Mouse (Mus musculus) neural tube, embryonic 10.5 days (tissue): ENCODE results near the gene Rrbp1.

ENCODE experiments used
- DNase-seq: peaks from one replicate; pipeline ENCODE4 v3.0.0-alpha.2; 2017; ENCODE audit warnings: low spot score; ENCODE audit errors: extremely low spot score

The Rrbp1 gene

GRCm38 (mm10) chr2:143917622-143918021 is 93.4 kb downstream of the Rrbp1 start:
- DNase-seq, result no peak

GRCm38 (mm10) chr2:143916229-143916628 is 94.8 kb downstream of the Rrbp1 start:
- DNase-seq, result no peak

- peak; percentile 82 for DNase-seq
Observed at GRCm38 (mm10) chr2:143915600-143916135, 95.4 kb downstream of the Rrbp1 start.

GRCm38 (mm10) chr2:143914760-143915599 is 96.1 kb downstream of the Rrbp1 start, which contains the start of gene Dstn:
Gene Dstn (plus strand): TSS chr2:143915320.
- DNase-seq, result peak; percentile 98

GRCm38 (mm10) chr2:143914221-143914620 is 96.8 kb downstream of the Rrbp1 start:
- DNase-seq, result no peak

- no peak for DNase-seq
Observed at GRCm38 (mm10) chr2:143912199-143912598, 98.9 kb downstream of the Rrbp1 start.

GRCm38 (mm10) chr2:143909230-143909629 is 101.8 kb downstream of the Rrbp1 start:
- no peak for DNase-seq

- no peak for DNase-seq
Observed at GRCm38 (mm10) chr2:143904896-143905295, 106.2 kb downstream of the Rrbp1 start.

- no peak for DNase-seq
Observed at GRCm38 (mm10) chr2:143903376-143904045, 107.6 kb downstream of the Rrbp1 start.

GRCm38 (mm10) chr2:143900821-143901351 is 110.2 kb downstream of the Rrbp1 start:
- no peak for DNase-seq

- no peak for DNase-seq
Observed at GRCm38 (mm10) chr2:143899470-143900220, 111.4 kb downstream of the Rrbp1 start.
